ENCODE assay signal across 9 mouse cellular contexts in the genomic region with DNA sequence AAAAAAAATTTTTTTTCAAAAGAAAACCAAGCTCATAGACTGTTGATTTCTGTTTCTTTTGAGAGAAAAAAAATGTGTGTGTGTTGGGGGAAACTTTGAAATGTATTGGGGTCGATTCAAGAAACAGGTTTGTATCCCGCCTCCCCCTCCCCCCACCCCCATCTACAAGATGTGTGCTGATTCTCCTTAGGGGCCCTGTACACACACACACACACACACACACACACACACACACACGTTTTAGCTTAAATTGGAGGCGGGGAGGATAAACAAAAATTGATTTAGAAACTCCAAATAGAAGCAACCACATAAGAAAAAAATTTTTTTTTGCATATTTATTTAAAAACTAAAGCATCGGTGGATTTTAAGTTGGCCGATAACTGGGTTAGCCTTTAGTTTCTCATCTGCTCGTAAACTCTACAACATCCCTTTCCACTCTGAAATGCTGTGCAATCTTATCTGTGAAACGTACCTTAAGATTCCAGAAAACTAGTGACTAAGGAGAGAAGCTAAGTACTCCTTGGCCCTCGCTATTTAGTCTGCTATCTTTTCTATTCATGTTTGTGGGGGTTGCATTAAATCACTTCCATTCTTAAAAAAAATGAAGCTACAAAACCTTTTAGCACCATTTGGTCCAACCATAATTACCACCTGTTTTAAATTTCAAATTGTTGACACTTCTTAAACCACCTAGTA. TPM values are rescaled to one million over a fixed set of nuclear protein-coding genes. Genes with fewer than 3 reads are reported as not detected.
DNase-seq lines count a peak whose midpoint lies in the region; ATAC-seq lines count a peak whose summit lies in the region.
"Had no signal": no experiment of that assay in that cellular context is flagged by ENCODE, and none has a peak within 500 bp of the region (broad histone marks: within the 10 kb centered on the region; RNA-seq: fewer than 3 reads in every experiment).

No protein-coding gene starts in this region.

- no peaks in the 10 kb centered on the region for H3K36me3 ChIP-seq in forebrain, embryonic 11.5 days (ENCODE audit: control insufficient read depth, insufficient read depth, low read length)
- H3K36me3 ChIP-seq in liver, embryonic 13.5 days, result no peaks in the 10 kb centered on the region

- peak overlapping the region; percentile 99 for H3K4me3 ChIP-seq in forebrain, embryonic 11.5 days (ENCODE audit: low read depth, low read length)
- H3K4me3 ChIP-seq in liver, embryonic 13.5 days (replicated peaks), result peak overlapping the region; percentile 88

- H3K27ac ChIP-seq in forebrain, embryonic 11.5 days (ENCODE audit: low read depth, low read length), result peak overlapping the region; percentile 100
- H3K27ac ChIP-seq in liver, embryonic 13.5 days, result peak overlapping the region; percentile 96

- peak overlapping the region; percentile 100 for H3K9ac ChIP-seq in forebrain, embryonic 11.5 days (ENCODE audit: low read length)
- H3K9ac ChIP-seq in liver, embryonic 13.5 days, result peak overlapping the region; percentile 98

- no peaks in the 10 kb centered on the region for H3K27me3 ChIP-seq in forebrain, embryonic 11.5 days (ENCODE audit: control insufficient read depth, insufficient read depth, low read length)
- no peaks in the 10 kb centered on the region for H3K27me3 ChIP-seq in liver, embryonic 13.5 days

- H3K4me2 ChIP-seq in forebrain, embryonic 11.5 days (ENCODE audit: low read depth, low read length, severe bottlenecking), result peak overlapping the region; percentile 48
- peak overlapping the region; percentile 73 for H3K4me2 ChIP-seq in liver, embryonic 13.5 days

- no peak for ATAC-seq in forebrain, embryonic 11.5 days (replicated peaks; ENCODE audit: low FRiP score)
- ATAC-seq in liver, embryonic 13.5 days (ENCODE audit: low read depth), result no peak
- no peak for ATAC-seq in megakaryocyte-erythroid progenitor cell, adult 5-6 weeks (replicated peaks; ENCODE audit: low FRiP score, low TSS enrichment, poor library complexity, severe bottlenecking)
- ATAC-seq in monocyte, adult 5-6 weeks (replicated peaks; ENCODE audit: insufficient number of reproducible peaks, low FRiP score, low TSS enrichment, poor library complexity, severe bottlenecking), result no peak

- no peaks in the 10 kb centered on the region for H3K9me3 ChIP-seq in forebrain, embryonic 11.5 days (ENCODE audit: control insufficient read depth, low read length)
- no peaks in the 10 kb centered on the region for H3K9me3 ChIP-seq in liver, embryonic 13.5 days (replicated peaks)

- DNase-seq in cerebellum, postnatal 10 days, result peak; percentile 37 to 50
- DNase-seq in cerebellum, adult 18-20 months, result no peak
- peak; percentile 31 for DNase-seq in 3T3-L1 (ENCODE audit: low read depth, low spot score)
- peak; percentile 70 for DNase-seq in forebrain, embryonic 11.5 days (ENCODE audit: low spot score)
- no peak for DNase-seq in liver, embryonic 13.5 days
- DNase-seq in spleen, postnatal 10 days (ENCODE audit: low spot score in 2 of 2), result no peak

- peaks cover 4% of the 10 kb centered on the region; the same call in 1 of the 2 replicates for H3K4me1 ChIP-seq in forebrain, embryonic 11.5 days (replicated peaks; ENCODE audit: control insufficient read depth, insufficient read depth, low read length)
- H3K4me1 ChIP-seq in liver, embryonic 13.5 days (replicated peaks), result peaks cover 28% of the 10 kb centered on the region

- 29% methylated on average over 9 of the region's 9 CpGs for WGBS in forebrain, embryonic 11.5 days
- 21% methylated on average over 9 of the region's 9 CpGs for WGBS in liver, embryonic 13.5 days (ENCODE audit: insufficient replicate concordance)

RNA-seq across cellular contexts. Expression of a gene that starts 0.6 kb away (rescaled TPM):
- polyA plus RNA-seq in forebrain, embryonic 11.5 days (2014; fragmentation: Nextera tagmentation; extraction: Ambion mirVana), result 6.8 and 7.2 TPM in 2 replicates
- polyA plus RNA-seq in liver, embryonic 13.5 days (2015; fragmentation: Nextera tagmentation; extraction: Ambion mirVana), result 2.6 and 3.6 TPM in 2 replicates
- total RNA-seq in megakaryocyte-erythroid progenitor cell, adult 5-6 weeks (2014; fragmentation: Nextera tagmentation), result 24.6 and 28.7 TPM in 2 replicates
- total RNA-seq in megakaryocyte-erythroid progenitor cell, adult 5-6 weeks (2017), result 10.4 and 16.5 TPM in 2 replicates
- total RNA-seq in monocyte, adult 5-6 weeks (2017), result 15.0 to 38.1 TPM (median 25.2 TPM) in 3 replicates

RNA-seq across cellular contexts. Expression of a gene that starts 31.6 kb away (rescaled TPM):
- 62.3 and 65.3 TPM in 2 replicates for polyA plus RNA-seq in forebrain, embryonic 11.5 days (2014; fragmentation: Nextera tagmentation; extraction: Ambion mirVana)
- 22.4 and 24.9 TPM in 2 replicates for polyA plus RNA-seq in liver, embryonic 13.5 days (2015; fragmentation: Nextera tagmentation; extraction: Ambion mirVana)
- 19.3 and 20.4 TPM in 2 replicates for total RNA-seq in megakaryocyte-erythroid progenitor cell, adult 5-6 weeks (2014; fragmentation: Nextera tagmentation)
- total RNA-seq in megakaryocyte-erythroid progenitor cell, adult 5-6 weeks (2017), result 10.9 and 13.3 TPM in 2 replicates
- 6.9 to 17.1 TPM (median 7.5 TPM) in 3 replicates for total RNA-seq in monocyte, adult 5-6 weeks (2017)

RNA-seq across cellular contexts. Expression of a gene that starts 51.4 kb away (rescaled TPM):
- not detected in 2 replicates for polyA plus RNA-seq in forebrain, embryonic 11.5 days (2014; fragmentation: Nextera tagmentation; extraction: Ambion mirVana)
- polyA plus RNA-seq in liver, embryonic 13.5 days (2015; fragmentation: Nextera tagmentation; extraction: Ambion mirVana), result not detected in 2 replicates
- total RNA-seq in megakaryocyte-erythroid progenitor cell, adult 5-6 weeks (2014; fragmentation: Nextera tagmentation), result not detected in 2 replicates
- not detected in 2 replicates for total RNA-seq in megakaryocyte-erythroid progenitor cell, adult 5-6 weeks (2017)
- not detected in 3 replicates for total RNA-seq in monocyte, adult 5-6 weeks (2017)
- polyA plus RNA-seq: lung, adult 2 months had no signal

Comparison
In these comparisons a context has a peak if more than half of its experiments do, and no peak if none do; other contexts are left out.
1. DNase-seq: peak in cerebellum, postnatal 10 days (2 of 2), 3T3-L1 (single experiment) and forebrain, embryonic 11.5 days (single experiment); none in cerebellum, adult 18-20 months (0 of 2), liver, embryonic 13.5 days (single experiment) and spleen, postnatal 10 days (0 of 2).